Mouse (Mus musculus) liver, embryonic 15.5 days (tissue): Measurements from ENCODE around the gene Foxc2. TPM values are rescaled to one million over a fixed set of nuclear protein-coding genes. Genes with fewer than 3 reads are reported as not detected.

ENCODE experiments used
- ATAC-seq: fragments of 200-750 bp; cut with Nextera tagmentation; 2 replicates; pipeline ENCODE4 v1.8.0; 2017; ENCODE audit warnings: moderate number of reproducible peaks, mild to moderate bottlenecking, moderate library complexity; ENCODE audit not compliant: insufficient read depth
- H3K27ac ChIP-seq: fragments of 300-500 bp; sonication (generic); replicated peaks from 2 replicates; pipeline ENCODE4 v1.5.1; 2015; ENCODE audit warnings: mild to moderate bottlenecking, inconsistent platforms
- H3K27me3 ChIP-seq: fragments of 300-500 bp; sonication (generic); 2 replicates; pipeline ENCODE4 v1.6.1; 2015; ENCODE audit warnings: mild to moderate bottlenecking, inconsistent platforms
- H3K36me3 ChIP-seq: fragments of 300-500 bp; sonication (generic); replicated peaks from 2 replicates; pipeline ENCODE4 v1.6.1; 2015; ENCODE audit warnings: moderate library complexity, mild to moderate bottlenecking, inconsistent platforms
- H3K4me1 ChIP-seq: fragments of 300-500 bp; sonication (generic); replicated peaks from 2 replicates; pipeline ENCODE4 v1.6.1; 2015; ENCODE audit warnings: inconsistent platforms
- H3K4me2 ChIP-seq: fragments of 300-500 bp; sonication (generic); 2 replicates; pipeline ENCODE4 v1.6.1; 2015; ENCODE audit warnings: moderate library complexity, mild to moderate bottlenecking, inconsistent platforms
- H3K4me3 ChIP-seq: fragments of 300-500 bp; sonication (generic); replicated peaks from 2 replicates; pipeline ENCODE4 v1.5.1; 2015; ENCODE audit warnings: mild to moderate bottlenecking, inconsistent platforms
- H3K9ac ChIP-seq: fragments of 300-500 bp; sonication (generic); 2 replicates; pipeline ENCODE4 v1.6.1; 2015; ENCODE audit warnings: moderate library complexity, mild to moderate bottlenecking, inconsistent platforms
- H3K9me3 ChIP-seq: fragments of 300-500 bp; sonication (generic); replicated peaks from 2 replicates; pipeline ENCODE4 v1.6.1; 2016; ENCODE audit warnings: inconsistent platforms
- WGBS: fragments of 180-500 bp; shearing (Covaris S2); methylation state at CpG from one replicate; pipeline ENCODE4 v1.1.7; 2015; ENCODE audit warnings: mixed read lengths; ENCODE audit not compliant: insufficient replicate concordance; 5-methylcytosine and 5-hydroxymethylcytosine counted together
- microRNA-seq: library from miRNA; unstranded; fragments of <30 nt; microRNA quantifications from one replicate; pipeline ENCODE4, GENCODE M21; 2016
- polyA plus RNA-seq: library from polyadenylated mRNA; unstranded; fragments of >200 nt; fragmentation: Nextera tagmentation; extraction: Ambion mirVana; gene quantifications from 2 replicates; pipeline ENCODE4 v1.2.1, GENCODE M21; 2015

Gene Foxc2
- polyA plus RNA-seq, 1 experiment from 2014 or later = not detected

- H3K9ac ChIP-seq = no peak overlapping the region
- WGBS = 38% methylated on average over 4 of the region's 4 CpGs
- ATAC-seq = no peak
These were observed 46.4 kb downstream of the Foxc2 start for GRCm38 (mm10) chr8:121162413-121162812.

GRCm38 (mm10) chr8:121162906-121163695 lies 47.1 kb downstream of the Foxc2 start:
- Histone ChIP-seq H3K9me3 (no peaks in the 10 kb centered on the region), H3K27me3 (peaks cover 12% of the 10 kb centered on the region), H3K4me3 (no peak overlapping the region), H3K27ac (no peak overlapping the region), H3K36me3 (no peaks in the 10 kb centered on the region), H3K4me2 (no peak overlapping the region), H3K4me1 (no peaks in the 10 kb centered on the region), H3K9ac (no peak overlapping the region)
- ATAC-seq = no peak
- 56% methylated on average over 11 of the region's 11 CpGs for WGBS

More at GRCm38 (mm10) chr8:121162413-121162812, 46.4 kb downstream of the Foxc2 start:
- no peaks in the 10 kb centered on the region for H3K36me3 ChIP-seq
- H3K4me1 ChIP-seq = no peaks in the 10 kb centered on the region
- no peak overlapping the region for H3K4me3 ChIP-seq
- no peak overlapping the region for H3K4me2 ChIP-seq
- no peak overlapping the region for H3K27ac ChIP-seq
- H3K9me3 ChIP-seq = no peaks in the 10 kb centered on the region
- H3K27me3 ChIP-seq = peaks cover 17% of the 10 kb centered on the region

- H3K27ac ChIP-seq = no peak overlapping the region
- no peaks in the 10 kb centered on the region for H3K9me3 ChIP-seq
- no peak overlapping the region for H3K4me2 ChIP-seq
- no peaks in the 10 kb centered on the region for H3K4me1 ChIP-seq
- no peak overlapping the region for H3K9ac ChIP-seq
- H3K27me3 ChIP-seq = peaks cover 8% of the 10 kb centered on the region
- H3K4me3 ChIP-seq = no peak overlapping the region
- 38% methylated on average over 8 of the region's 8 CpGs for WGBS
- no peak for ATAC-seq
- H3K36me3 ChIP-seq = no peaks in the 10 kb centered on the region
These were observed 48.1 kb downstream of the Foxc2 start for GRCm38 (mm10) chr8:121164017-121164469.

DNA sequence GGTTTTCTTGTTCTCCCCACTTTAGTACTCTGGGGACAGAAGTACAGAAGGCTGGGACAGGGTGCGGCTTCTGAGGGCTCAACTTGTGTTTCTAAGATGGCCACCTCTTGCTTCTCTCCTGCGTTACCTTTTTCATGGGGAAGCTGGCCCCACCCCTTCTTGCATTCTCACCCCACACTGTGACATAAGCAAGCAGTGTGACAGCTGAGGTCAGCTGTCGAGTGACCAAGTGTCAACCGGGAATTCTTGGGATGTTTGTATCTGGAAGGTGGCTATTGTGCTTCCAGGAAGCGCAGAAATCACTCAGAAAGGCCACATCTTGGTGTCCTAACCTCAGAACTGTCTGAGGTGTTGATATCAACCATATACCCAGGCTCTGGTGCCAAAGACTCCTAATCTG lies 52.1 kb downstream of the Foxc2 start:
- Histone ChIP-seq H3K36me3 (no peaks in the 10 kb centered on the region), H3K9ac (no peak overlapping the region), H3K4me3 (no peak overlapping the region), H3K4me2 (no peak overlapping the region), H3K4me1 (0 out of 2 replicates have a peak, but pooled peaks cover 4% of the 10 kb centered on the region), H3K9me3 (no peaks in the 10 kb centered on the region), H3K27ac (no peak overlapping the region), H3K27me3 (no peaks in the 10 kb centered on the region)
- 50% methylated on average over 5 of the region's 5 CpGs for WGBS
- no peak for ATAC-seq

Small RNA genes lying within 50 kb of the gene (microRNA-seq; reads per million reads assigned to microRNA genes)
- not detected for gene Gm27530

Other genes with a start within 250 kb of the Foxc2 start
- gene Foxf1, start 31.8 kb upstream of the Foxc2 start, polyA plus RNA-seq = 2.8 and 3.0 TPM in 2 replicates
- gene Mthfsd, start 7.8 kb upstream of the Foxc2 start, polyA plus RNA-seq = 19.3 and 19.8 TPM in 2 replicates
- 0.09 and 0.12 TPM in 2 replicates for gene Foxl1, start 11.8 kb downstream of the Foxc2 start, polyA plus RNA-seq